Mouse (Mus musculus) limb, embryonic 10.5 days (tissue): ENCODE measurements around the gene Mob3a. TPM values are rescaled to one million over a fixed set of nuclear protein-coding genes. Genes with fewer than 3 reads are reported as not detected.

Experiments used
- DNase-seq: peaks from one replicate; pipeline ENCODE4 v3.0.0-alpha.2; 2017; ENCODE audit warnings: low spot score
- H3K27ac ChIP-seq: fragments of 300-500 bp; sonication (generic); 2 replicates; pipeline ENCODE4 v1.5.1; 2016; ENCODE audit warnings: mild to moderate bottlenecking
- H3K27me3 ChIP-seq: fragments of 300-500 bp; sonication (generic); 2 replicates; pipeline ENCODE4 v1.6.1; 2016; ENCODE audit warnings: low read depth, mild to moderate bottlenecking; ENCODE audit not compliant: poor library complexity, severe bottlenecking
- H3K36me3 ChIP-seq: fragments of 300-500 bp; sonication (generic); 2 replicates; pipeline ENCODE4 v1.6.1; 2016; ENCODE audit warnings: mild to moderate bottlenecking, moderate library complexity
- H3K4me1 ChIP-seq: fragments of 300-500 bp; sonication (generic); 2 replicates; pipeline ENCODE4 v1.6.1; 2016
- H3K4me3 ChIP-seq: fragments of 300-500 bp; sonication (generic); 2 replicates; pipeline ENCODE4 v1.5.1; 2016; ENCODE audit warnings: mild to moderate bottlenecking, moderate library complexity
- H3K9me3 ChIP-seq: fragments of 300-500 bp; sonication (generic); replicated peaks from 2 replicates; pipeline ENCODE4 v1.6.1; 2016; ENCODE audit warnings: mild to moderate bottlenecking
- WGBS: fragments of 180-500 bp; shearing (Covaris S2); methylation state at CpG from one replicate; pipeline ENCODE4 v1.1.7; 2016; 5-methylcytosine and 5-hydroxymethylcytosine counted together
- polyA plus RNA-seq: library from polyadenylated mRNA; unstranded; fragments of >200 nt; fragmentation: Nextera tagmentation; extraction: Ambion mirVana; gene quantifications from 2 replicates; pipeline ENCODE4 v1.2.1, GENCODE M21; 2016

Gene Mob3a
- 48.2 and 54.7 TPM in 2 replicates for polyA plus RNA-seq

DNA sequence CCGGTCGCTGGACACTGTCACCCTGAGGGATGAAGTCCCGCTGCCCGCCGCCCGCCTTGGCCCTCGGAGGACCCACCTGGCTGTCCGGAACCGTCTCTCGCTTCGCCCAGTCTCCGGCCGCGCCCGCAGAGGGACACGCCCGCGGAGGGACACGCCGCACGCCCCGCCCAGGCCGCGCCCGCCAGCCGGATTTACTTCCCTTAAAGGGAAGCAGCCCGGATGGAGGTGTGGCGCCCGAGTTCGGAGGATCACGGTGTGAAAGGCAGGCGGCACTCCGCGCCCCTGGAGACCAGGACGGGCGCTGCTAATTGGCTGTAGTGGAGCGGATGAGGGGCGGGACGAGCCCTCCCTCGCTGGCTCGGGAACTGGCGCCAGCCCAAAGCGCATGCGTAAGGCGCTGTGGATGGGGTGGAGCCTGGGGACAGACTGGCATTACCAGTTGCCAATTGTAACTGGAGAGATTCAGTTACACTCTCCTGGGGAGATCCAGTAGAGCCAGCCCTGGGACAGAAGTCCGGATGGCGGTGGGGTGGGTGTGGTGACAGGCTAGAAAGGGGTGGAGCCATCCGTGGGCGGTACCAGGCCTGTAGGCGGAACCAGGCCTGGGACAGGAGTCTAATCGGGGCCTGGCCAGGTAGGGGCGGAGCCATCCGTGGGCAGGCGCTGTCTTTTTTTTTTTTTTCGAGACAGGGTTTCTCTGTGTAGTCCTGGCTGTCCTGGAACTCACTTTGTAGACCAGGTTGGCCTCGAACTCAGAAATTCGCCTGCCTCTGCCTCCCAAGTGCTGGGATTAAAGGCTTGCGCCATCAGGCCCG lies at the start of gene Mob3a, which contains the start of gene Izumo4:
Gene Mob3a (minus strand): TSS at position 257 of the 815 bp plus-strand sequence.
Gene Izumo4 (plus strand): TSS at position 464 of the 815 bp plus-strand sequence.
- Histone ChIP-seq H3K4me1 (peaks cover 45% of the 10 kb centered on the region), H3K27me3 (no peaks in the 10 kb centered on the region), H3K4me3 (peak within 1 kb of the TSS; percentile 66), H3K27ac (peak within 1 kb of the TSS; percentile 87), H3K9me3 (no peaks in the 10 kb centered on the region), H3K36me3 (peaks cover 33% of the 10 kb centered on the region)
- DNase-seq: peak; percentile 98
- WGBS: under 1% methylated on average over 59 of the region's 59 CpGs

DNA sequence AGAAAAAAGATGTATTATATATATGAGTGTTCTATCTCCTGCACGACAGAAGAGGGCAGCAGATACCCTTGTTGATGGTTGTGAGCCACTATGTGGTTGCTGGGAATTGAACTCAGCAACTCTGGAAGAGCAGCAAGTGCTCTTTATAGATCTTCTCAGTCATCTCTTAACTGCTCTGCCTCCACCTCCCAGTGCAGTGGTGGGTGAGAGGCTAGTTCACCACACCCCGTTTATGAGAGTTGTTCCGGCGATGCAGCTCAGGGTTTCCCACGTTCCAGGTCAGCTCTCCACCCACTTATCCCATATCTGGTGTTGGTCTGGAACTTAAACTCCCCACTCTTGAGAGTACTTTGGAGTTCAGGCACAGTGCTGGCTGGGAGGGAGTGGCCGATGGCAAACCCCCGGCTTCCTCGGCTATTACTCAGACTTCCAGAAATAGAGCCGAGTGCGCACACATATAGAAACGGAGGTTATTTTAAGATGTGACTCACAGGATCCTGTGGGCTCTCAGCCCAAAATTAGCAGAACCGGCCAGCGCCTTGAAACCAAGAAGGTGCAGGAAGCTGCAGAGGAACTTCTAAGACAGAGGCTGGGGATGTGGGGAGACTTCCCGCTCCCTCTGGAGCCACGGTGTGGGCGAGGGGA lies 49.5 kb upstream of the Mob3a start:
- Histone ChIP-seq H3K4me1 (peaks cover 35% of the 10 kb centered on the region), H3K36me3 (no peaks in the 10 kb centered on the region), H3K4me3 (peak overlapping the region; percentile 36), H3K27ac (no peak overlapping the region), H3K27me3 (no peaks in the 10 kb centered on the region), H3K9me3 (no peaks in the 10 kb centered on the region)
- no peak for DNase-seq
- 13% methylated on average over 16 of the region's 16 CpGs for WGBS

DNA sequence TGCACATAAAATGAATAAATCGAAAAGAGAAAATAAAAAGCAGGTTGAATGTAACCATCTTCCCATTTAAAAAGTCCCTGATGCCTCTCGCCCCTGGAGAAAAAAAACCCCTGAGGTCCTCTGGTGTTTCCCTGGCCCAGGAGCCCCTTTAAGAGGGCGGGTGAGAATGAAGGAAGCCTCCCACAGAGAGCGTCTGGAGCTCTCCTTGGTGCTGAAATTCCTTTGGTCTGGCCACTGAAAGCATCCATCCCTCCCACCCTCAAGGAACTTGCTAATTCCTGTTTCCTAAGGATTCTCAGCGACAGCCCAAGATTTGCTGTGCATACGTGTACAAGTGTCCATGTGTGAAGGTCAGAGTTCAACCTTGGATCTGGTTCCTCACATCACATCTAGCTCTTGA lies 46.8 kb upstream of the Mob3a start:
- DNase-seq: peak; percentile 82
- Histone ChIP-seq H3K9me3 (no peaks in the 10 kb centered on the region), H3K4me3 (no peak overlapping the region), H3K27ac (no peak overlapping the region), H3K4me1 (peaks cover 27% of the 10 kb centered on the region), H3K27me3 (no peaks in the 10 kb centered on the region), H3K36me3 (no peaks in the 10 kb centered on the region)
- 12% methylated on average over 6 of the region's 6 CpGs for WGBS

DNA sequence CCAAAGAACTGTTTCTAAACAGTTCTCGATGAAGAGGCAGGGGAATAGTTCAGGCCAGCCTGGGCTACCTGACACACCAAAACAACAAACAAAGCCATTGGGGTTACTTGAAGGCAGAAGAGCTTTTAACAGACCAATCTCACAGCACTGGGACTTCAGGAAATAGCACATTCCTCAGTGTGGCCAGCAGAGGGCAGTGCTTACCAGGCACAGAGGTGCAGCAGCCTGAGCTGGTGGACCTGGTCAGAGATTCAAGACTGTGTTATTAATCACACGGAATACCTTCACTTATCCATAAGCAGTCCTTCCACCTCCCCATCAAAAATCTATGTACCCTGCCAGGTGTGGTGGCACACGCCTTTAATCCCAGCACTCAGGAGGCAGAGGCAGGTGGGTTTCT lies 45.6 kb upstream of the Mob3a start:
- WGBS: 23% methylated on average over 3 of the region's 3 CpGs

DNA sequence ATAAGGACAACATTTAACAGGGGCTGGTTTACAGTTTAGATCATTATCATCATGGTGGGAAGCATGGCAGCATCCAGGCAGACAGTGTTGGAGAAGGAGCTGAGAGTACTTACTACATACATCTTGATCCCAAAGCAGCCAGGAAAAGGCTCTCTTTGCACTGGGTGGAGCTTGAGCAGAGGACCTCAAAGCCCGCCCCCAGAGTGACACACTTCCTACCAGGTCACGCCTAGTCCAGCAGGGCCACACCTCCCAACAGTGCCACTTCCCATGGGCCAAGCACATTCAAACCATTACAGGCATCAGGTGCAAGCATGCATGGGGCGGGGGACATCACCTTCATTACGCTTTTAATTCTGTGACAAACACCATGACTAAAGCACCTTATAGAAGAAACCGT lies 42.5 kb upstream of the Mob3a start:
- Histone ChIP-seq H3K27ac (no peak overlapping the region), H3K27me3 (no peaks in the 10 kb centered on the region), H3K4me1 (peaks cover 37% of the 10 kb centered on the region), H3K9me3 (no peaks in the 10 kb centered on the region), H3K36me3 (peaks cover 10% of the 10 kb centered on the region; the same call in 1 of the 2 replicates), H3K4me3 (no peak overlapping the region)
- WGBS: 37% methylated on average over 5 of the region's 5 CpGs
- peak; percentile 35 for DNase-seq

More for the DNA sequence above, 45.6 kb upstream of the Mob3a start:
- Histone ChIP-seq H3K4me3 (no peak overlapping the region), H3K27ac (no peak overlapping the region), H3K9me3 (no peaks in the 10 kb centered on the region), H3K36me3 (no peaks in the 10 kb centered on the region), H3K4me1 (peaks cover 28% of the 10 kb centered on the region), H3K27me3 (no peaks in the 10 kb centered on the region)
- peak; percentile 84 for DNase-seq

DNA sequence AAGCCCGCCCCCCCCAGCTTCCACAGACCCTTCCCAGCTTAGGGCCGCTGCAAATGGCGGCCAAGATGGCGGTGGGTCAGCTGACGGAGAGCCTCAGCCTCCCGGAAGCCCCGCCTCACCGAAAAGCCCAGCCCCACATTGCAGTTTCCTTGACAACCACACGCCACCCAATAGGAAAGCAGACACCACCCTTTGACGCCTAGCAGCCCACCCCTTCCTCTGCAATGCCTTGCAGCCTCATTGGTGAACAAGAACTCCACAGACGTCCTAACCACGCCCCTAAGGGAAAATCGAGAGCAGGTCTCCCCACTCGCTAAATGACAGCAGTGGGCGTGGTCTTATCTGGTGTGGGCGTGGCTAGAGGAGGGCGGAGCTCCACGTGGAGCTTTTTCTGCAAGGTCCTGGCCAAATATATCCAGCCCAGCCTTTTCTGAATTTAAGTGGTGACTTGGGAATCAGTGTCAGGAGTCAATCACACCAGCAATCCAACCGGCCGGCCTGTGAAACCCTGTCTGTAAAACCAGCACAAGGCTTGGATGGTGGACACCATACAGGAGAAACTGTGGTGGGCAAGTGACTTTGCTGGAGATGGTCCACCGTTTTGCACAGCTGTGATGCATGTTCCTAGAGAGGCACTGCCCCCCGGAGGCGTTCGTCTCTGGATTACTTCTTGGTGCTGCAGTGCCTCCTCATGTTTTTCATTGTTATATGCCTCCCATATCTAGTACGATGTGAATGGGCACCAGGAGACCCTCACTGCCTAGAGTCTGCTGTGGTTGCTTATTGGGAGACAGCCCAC lies 40.6 kb upstream of the Mob3a start, which contains the start of gene Ap3d1:
Gene Ap3d1 (minus strand): TSS at position 85 of the 799 bp plus-strand sequence.
- H3K27ac ChIP-seq: peak within 1 kb of the TSS; percentile 94
- H3K4me1 ChIP-seq: peaks cover 28% of the 10 kb centered on the region
- H3K27me3 ChIP-seq: no peaks in the 10 kb centered on the region
- H3K9me3 ChIP-seq: no peaks in the 10 kb centered on the region
- DNase-seq: peak; percentile 92
- peak within 1 kb of the TSS; percentile 98 for H3K4me3 ChIP-seq
- H3K36me3 ChIP-seq: peaks cover 18% of the 10 kb centered on the region
- 2% methylated on average over 25 of the region's 25 CpGs for WGBS

DNA sequence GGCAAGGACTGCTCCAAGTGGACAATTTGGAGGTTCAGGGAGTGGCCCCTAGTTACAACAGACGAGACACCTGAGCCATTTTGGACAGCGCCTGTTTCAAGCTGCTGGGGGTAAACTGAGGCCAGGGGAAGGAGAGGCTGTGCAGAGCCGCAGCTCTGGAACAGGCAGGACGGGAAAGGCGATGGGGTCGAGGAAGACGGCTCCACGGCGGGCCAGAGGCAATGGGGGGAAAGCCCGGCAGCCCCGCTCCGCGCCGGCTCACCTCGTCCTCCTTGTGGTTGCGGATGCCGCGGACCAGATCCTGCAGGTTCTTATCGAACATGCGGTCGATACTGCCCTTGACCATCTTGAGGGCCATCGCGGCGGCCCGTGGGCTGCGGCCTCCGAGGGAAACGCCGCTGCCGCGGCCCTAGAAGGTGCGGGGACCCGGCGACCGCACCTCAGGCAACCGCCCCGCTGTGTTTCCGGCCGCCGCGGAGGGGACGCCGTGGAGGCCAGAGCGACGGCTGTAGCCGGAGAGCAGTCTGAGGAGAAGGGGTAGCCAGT lies 39.9 kb upstream of the Mob3a start:
- Histone ChIP-seq H3K27me3 (no peaks in the 10 kb centered on the region), H3K36me3 (peaks cover 25% of the 10 kb centered on the region), H3K9me3 (no peaks in the 10 kb centered on the region), H3K4me1 (peaks cover 28% of the 10 kb centered on the region), H3K27ac (peak overlapping the region; percentile 94), H3K4me3 (peak overlapping the region; percentile 98)
- DNase-seq: no peak
- under 1% methylated on average over 46 of the region's 46 CpGs for whole genome bisulfite sequencing

DNA sequence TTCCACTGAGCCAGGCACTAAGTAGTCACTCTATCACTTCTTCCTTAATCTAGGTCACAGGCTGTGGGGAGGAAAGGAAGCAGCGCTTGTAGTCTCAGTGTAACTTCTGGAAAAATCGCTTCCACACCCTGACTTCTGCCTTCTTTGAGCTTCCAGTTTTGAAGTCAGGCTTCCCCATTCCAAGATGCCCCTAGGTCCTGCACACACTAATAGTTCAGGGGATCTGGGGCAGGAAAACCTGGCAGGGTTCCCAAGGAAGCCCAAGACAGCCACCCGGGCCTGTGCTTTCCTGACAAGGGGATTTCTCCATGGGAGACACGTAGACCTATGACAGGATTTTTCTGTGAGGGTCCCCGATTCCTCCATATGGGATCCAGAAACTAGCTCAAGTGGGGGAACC lies 39.4 kb upstream of the Mob3a start:
- Histone ChIP-seq H3K27me3 (no peaks in the 10 kb centered on the region), H3K4me1 (peaks cover 28% of the 10 kb centered on the region), H3K4me3 (peak overlapping the region; percentile 98), H3K9me3 (no peaks in the 10 kb centered on the region), H3K27ac (peak overlapping the region; percentile 94), H3K36me3 (peaks cover 30% of the 10 kb centered on the region)
- WGBS: 42% methylated on average over 5 of the region's 5 CpGs
- no peak for DNase-seq

DNA sequence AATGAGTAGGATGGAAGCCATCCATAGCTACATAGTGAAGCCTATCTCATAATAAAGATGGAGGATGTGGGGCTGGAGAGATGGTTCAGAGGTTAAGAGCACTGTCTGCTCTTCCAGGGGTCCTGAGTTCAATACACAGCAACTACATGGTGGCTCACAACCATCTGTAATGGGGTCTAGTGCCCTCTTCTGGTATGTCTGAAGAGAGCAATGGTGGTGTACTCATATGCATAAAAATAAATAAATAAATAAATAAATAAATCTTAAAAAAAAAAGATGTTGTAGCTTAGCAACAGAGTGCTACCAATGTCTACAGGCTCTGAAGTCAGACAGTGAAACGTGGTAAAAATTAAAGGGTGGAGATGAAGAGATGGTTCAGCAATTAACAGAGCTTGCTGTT lies 36.9 kb upstream of the Mob3a start:
- Histone ChIP-seq H3K27me3 (no peaks in the 10 kb centered on the region), H3K4me3 (no peak overlapping the region), H3K9me3 (no peaks in the 10 kb centered on the region), H3K4me1 (peaks cover 24% of the 10 kb centered on the region), H3K36me3 (peaks cover 51% of the 10 kb centered on the region), H3K27ac (no peak overlapping the region)
- 79% methylated on average over 1 of the region's 1 CpGs for WGBS
- DNase-seq: no peak

DNA sequence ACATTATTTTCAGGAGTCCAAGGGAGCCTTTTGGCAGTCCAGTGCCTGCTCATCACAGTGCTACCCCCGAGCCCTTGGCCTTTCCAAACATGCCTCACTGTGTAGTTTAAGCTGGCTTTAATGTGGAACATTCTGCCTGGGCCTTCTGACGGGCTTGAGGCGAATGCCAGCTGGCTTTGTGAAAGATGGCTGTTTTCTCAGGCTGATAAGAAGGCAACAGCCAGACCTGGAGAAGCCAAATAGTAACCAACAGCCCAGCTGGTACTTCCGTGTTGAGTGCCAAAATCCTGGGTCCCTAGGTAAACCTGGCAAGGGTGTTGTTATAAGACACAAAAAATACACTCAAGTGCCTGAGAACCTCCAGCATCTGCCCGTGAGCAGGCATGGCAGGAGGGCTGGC lies 35.0 kb upstream of the Mob3a start:
- Histone ChIP-seq H3K4me1 (peaks cover 18% of the 10 kb centered on the region), H3K9me3 (no peaks in the 10 kb centered on the region), H3K27ac (no peak overlapping the region), H3K36me3 (peaks cover 69% of the 10 kb centered on the region), H3K4me3 (no peak overlapping the region), H3K27me3 (no peaks in the 10 kb centered on the region)
- 86% methylated on average over 5 of the region's 5 CpGs for WGBS
- no peak for DNase-seq

DNA sequence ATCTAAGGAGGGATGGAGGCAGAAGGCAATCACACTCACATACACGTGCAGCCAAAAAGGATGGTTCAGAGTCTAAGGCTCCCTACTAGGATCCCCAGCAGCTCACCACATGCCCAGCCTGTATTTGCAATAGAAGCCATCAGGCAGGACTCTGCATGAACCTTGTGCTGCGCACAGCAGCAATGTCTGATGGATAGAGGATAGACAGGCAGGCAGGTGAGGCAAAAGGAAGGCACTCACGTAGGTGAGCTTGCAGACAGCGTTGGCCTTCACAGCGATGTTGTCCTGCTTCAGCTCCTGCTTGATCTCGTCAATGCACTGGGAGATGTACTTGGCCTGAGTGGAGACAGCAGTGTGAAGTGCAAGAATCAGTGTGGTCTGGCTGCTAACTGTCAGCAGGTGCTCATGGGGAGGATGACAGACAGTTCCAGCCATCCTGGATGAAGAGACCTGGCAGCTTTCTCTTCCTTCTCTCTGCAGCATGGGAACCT lies 30.9 kb upstream of the Mob3a start:
- WGBS: 96% methylated on average over 6 of the region's 6 CpGs
- DNase-seq: no peak
- Histone ChIP-seq H3K4me3 (no peak overlapping the region), H3K4me1 (no peaks in the 10 kb centered on the region), H3K9me3 (no peaks in the 10 kb centered on the region), H3K27ac (no peak overlapping the region), H3K36me3 (peaks cover 94% of the 10 kb centered on the region), H3K27me3 (no peaks in the 10 kb centered on the region)

DNA sequence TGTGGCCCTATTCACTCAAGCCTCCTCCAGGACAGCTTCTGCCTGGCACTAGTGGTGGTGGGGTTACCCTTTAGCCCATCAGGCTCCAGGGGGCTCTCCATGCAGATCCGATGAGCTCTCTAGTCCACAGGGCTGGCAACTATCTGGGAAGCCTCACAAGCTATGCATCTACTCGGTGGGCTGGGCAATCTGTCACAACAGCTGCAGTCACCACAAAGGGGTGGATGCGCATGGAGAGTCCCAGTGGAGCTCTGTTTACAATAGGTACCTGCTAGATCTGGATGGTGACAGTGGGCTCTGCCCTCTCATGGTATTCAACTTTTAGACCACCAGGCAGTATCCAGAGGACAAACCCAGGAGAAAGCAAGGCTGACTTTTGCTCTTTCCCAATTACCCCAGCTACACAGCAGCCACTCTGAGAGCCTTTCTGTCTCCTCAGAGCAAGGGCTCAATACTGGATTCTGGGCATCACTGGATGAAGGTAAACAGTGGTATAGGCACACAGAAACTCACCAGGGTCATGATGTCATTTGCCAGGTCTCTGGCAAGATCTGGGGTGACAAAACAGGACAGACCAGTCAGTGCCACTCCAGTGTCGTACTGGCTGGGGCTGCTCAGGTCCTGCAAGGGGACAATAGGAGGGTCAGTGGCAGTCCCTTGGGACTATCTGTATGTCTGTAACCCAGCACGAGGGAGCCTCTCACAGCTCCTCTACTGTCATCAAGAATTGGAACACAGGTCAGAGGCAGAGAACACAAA lies 25.8 kb upstream of the Mob3a start:
- 82% methylated on average over 5 of the region's 5 CpGs for WGBS
- no peak overlapping the region for H3K27ac ChIP-seq
- H3K9me3 ChIP-seq: no peaks in the 10 kb centered on the region
- DNase-seq: no peak
- H3K4me3 ChIP-seq: no peak overlapping the region
- H3K4me1 ChIP-seq: no peaks in the 10 kb centered on the region
- H3K27me3 ChIP-seq: no peaks in the 10 kb centered on the region
- peaks cover 100% of the 10 kb centered on the region for H3K36me3 ChIP-seq
